In the genomic region with DNA sequence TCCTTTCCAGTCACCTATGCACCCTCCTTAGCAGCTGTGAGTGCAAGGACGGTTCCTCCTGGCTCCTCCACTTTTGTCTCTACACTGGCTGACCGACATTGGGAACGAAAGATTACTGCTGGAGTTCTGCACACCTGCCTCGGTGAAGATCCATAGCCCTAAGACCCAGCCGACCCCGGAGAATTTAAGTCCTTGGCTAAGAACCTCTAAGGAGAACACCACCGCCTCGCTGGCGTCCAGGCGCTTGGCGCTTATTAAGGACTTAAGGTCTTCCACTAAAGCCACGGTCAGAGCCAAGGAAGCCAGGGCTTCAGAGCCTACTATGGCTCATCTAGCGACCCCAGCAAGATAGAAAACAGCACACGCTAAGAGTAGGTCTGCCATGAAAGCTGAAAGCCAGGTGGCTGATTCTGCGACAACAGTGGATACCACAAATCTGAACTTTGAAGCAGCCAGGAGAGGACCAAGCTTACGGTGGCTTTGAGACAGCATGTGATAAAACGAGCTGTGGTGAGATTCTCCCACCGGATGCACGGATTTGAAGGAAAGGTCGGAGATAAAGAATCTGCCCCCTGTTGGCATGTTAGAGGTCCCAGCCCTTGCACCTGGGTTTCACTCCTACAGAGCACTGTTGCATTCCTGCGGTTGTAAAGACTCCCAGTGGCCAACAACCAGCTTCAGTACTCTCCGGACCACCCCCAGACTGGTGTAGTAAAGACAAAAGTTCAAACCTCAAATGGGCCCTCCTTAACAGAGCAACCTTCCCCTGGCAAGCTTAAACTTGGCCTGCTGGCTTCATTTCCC, we compare ENCODE assay signal across 20 mouse cellular contexts. TPM values are rescaled to one million over a fixed set of nuclear protein-coding genes. Genes with fewer than 3 reads are reported as not detected.
A peak's percentile ranks its signal among the peaks of the same experiment; 100 is the strongest.
DNase-seq lines count a peak whose midpoint lies in the region; ATAC-seq and TF ChIP-seq lines count a peak whose summit lies in the region.
"Had no signal": no experiment of that assay in that cellular context is flagged by ENCODE, and none has a peak within 500 bp of the region (broad histone marks: within the 10 kb centered on the region; RNA-seq: fewer than 3 reads in every experiment).

No protein-coding gene starts in this region.

- ATAC-seq in midbrain, embryonic 11.5 days (ENCODE audit: low FRiP score), result 0 out of 2 replicates have a peak, but pooled peaks have one; percentile 33
- no peak for ATAC-seq in midbrain, embryonic 13.5 days
- no peak for ATAC-seq in limb, embryonic 13.5 days (ENCODE audit: low FRiP score, low read depth)

- H3K9ac ChIP-seq in midbrain, embryonic 11.5 days (ENCODE audit: low read length), result no peak overlapping the region
- no peak overlapping the region for H3K9ac ChIP-seq in midbrain, embryonic 13.5 days (replicated peaks)
- H3K9ac ChIP-seq in limb, embryonic 13.5 days, result no peak overlapping the region
- no peak overlapping the region for H3K9ac ChIP-seq in heart, adult 2 months (ENCODE audit: low read depth, low read length)
- H3K9ac ChIP-seq: kidney, embryonic 15.5 days; lung, embryonic 15.5 days; neural tube, embryonic 12.5 days had no signal

- no peaks in the 10 kb centered on the region for H3K79me2 ChIP-seq in heart, adult 2 months (replicated peaks; ENCODE audit: control insufficient read depth, insufficient read depth, low read length)

- peaks cover 10% of the 10 kb centered on the region for H3K4me1 ChIP-seq in midbrain, embryonic 11.5 days (ENCODE audit: control insufficient read depth, insufficient read depth, low read length)
- H3K4me1 ChIP-seq in midbrain, embryonic 13.5 days (replicated peaks), result peaks cover 22% of the 10 kb centered on the region
- H3K4me1 ChIP-seq in limb, embryonic 13.5 days, result peaks cover 56% of the 10 kb centered on the region
- peaks cover 1% of the 10 kb centered on the region; the same call in 1 of the 2 replicates for H3K4me1 ChIP-seq in heart, adult 2 months (ENCODE audit: control insufficient read depth, insufficient read depth, low read length)

- H3K9me3 ChIP-seq in midbrain, embryonic 11.5 days (ENCODE audit: control insufficient read depth, low read length), result no peaks in the 10 kb centered on the region
- no peaks in the 10 kb centered on the region for H3K9me3 ChIP-seq in midbrain, embryonic 13.5 days
- no peaks in the 10 kb centered on the region for H3K9me3 ChIP-seq in limb, embryonic 13.5 days
- H3K9me3 ChIP-seq: kidney, embryonic 15.5 days; lung, embryonic 15.5 days; neural tube, embryonic 12.5 days had no signal

- DNase-seq in heart, adult 11 months, result peak; percentile 76
- no peak for DNase-seq in heart, postnatal 4 days
- peak; percentile 94 for DNase-seq in midbrain, embryonic 11.5 days (ENCODE audit: low spot score, missing footprints)
- peak; percentile 44 for DNase-seq in embryo, embryonic 9.5 days (ENCODE audit: extremely low spot score)
- no peak for DNase-seq in ovary, postnatal 10 days (ENCODE audit: low spot score)
- no peak for DNase-seq in heart, adult 2 months
- DNase-seq: cerebellum, adult 8-10 months; heart, adult 18-20 months; liver; right cerebral cortex, postnatal 4 days; thymus, postnatal 36 days had no signal

- peaks cover 63% of the 10 kb centered on the region for H3K27me3 ChIP-seq in midbrain, embryonic 11.5 days (ENCODE audit: control insufficient read depth, insufficient read depth, low read length)
- H3K27me3 ChIP-seq in midbrain, embryonic 13.5 days, result peaks cover 86% of the 10 kb centered on the region
- peaks cover 69% of the 10 kb centered on the region for H3K27me3 ChIP-seq in limb, embryonic 13.5 days
- H3K27me3 ChIP-seq in heart, adult 2 months (ENCODE audit: control insufficient read depth, insufficient read depth, low read length), result peaks cover 38% of the 10 kb centered on the region

- intact Hi-C loops in heart, adult 2 months (cut with DNase I), result loop anchor here (2.0 kb wide), 1 partner anchor 15 kb away; no protein-coding TSS in a partner anchor

- H3K4me3 ChIP-seq in midbrain, embryonic 11.5 days (ENCODE audit: low read depth, low read length), result no peak overlapping the region
- no peak overlapping the region for H3K4me3 ChIP-seq in midbrain, embryonic 13.5 days (replicated peaks)
- peak overlapping the region; percentile 54 for H3K4me3 ChIP-seq in limb, embryonic 13.5 days
- no peak overlapping the region for H3K4me3 ChIP-seq in heart, adult 2 months
- H3K4me3 ChIP-seq: kidney, embryonic 15.5 days; lung, embryonic 15.5 days; megakaryocyte, embryonic 14.5 days; neural tube, embryonic 12.5 days had no signal

- no peak for TF ChIP-seq CTCF in heart, adult 2 months (IDR thresholded peaks at IDR 0.05)

- H3K27ac ChIP-seq in midbrain, embryonic 11.5 days (ENCODE audit: low read depth, low read length), result no peak overlapping the region
- H3K27ac ChIP-seq in midbrain, embryonic 13.5 days, result no peak overlapping the region
- no peak overlapping the region for H3K27ac ChIP-seq in limb, embryonic 13.5 days
- H3K27ac ChIP-seq in heart, adult 2 months, result no peak overlapping the region
- H3K27ac ChIP-seq: kidney, embryonic 15.5 days; lung, embryonic 15.5 days; neural tube, embryonic 12.5 days had no signal

- WGBS in midbrain, embryonic 11.5 days, result 4% methylated on average over 22 of the region's 22 CpGs
- WGBS in midbrain, embryonic 13.5 days, result 3% methylated on average over 22 of the region's 22 CpGs
- WGBS in limb, embryonic 13.5 days, result 12% methylated on average over 22 of the region's 22 CpGs
- 26% methylated on average over 22 of the region's 22 CpGs for WGBS in heart, adult 2 months

- no peaks in the 10 kb centered on the region for H3K36me3 ChIP-seq in midbrain, embryonic 11.5 days (ENCODE audit: control insufficient read depth, insufficient read depth, low read length)
- H3K36me3 ChIP-seq in midbrain, embryonic 13.5 days, result no peaks in the 10 kb centered on the region
- no peaks in the 10 kb centered on the region for H3K36me3 ChIP-seq in limb, embryonic 13.5 days
- H3K36me3 ChIP-seq in heart, adult 2 months (ENCODE audit: control insufficient read depth, insufficient read depth, low read length), result no peaks in the 10 kb centered on the region
- H3K36me3 ChIP-seq: kidney, embryonic 15.5 days; lung, embryonic 15.5 days; neural tube, embryonic 12.5 days had no signal

- no peak for TF ChIP-seq EP300 in heart, adult 2 months (IDR thresholded peaks at IDR 0.05; ENCODE audit: insufficient read depth, low read depth, low read length)

- no peak overlapping the region for H3K4me2 ChIP-seq in midbrain, embryonic 11.5 days
- no peak overlapping the region for H3K4me2 ChIP-seq in midbrain, embryonic 13.5 days (replicated peaks)
- H3K4me2 ChIP-seq in limb, embryonic 13.5 days (replicated peaks), result peak overlapping the region; percentile 86
- H3K4me2 ChIP-seq: kidney, embryonic 15.5 days; lung, embryonic 15.5 days; neural tube, embryonic 12.5 days had no signal

- no peak for TF ChIP-seq POLR2A in heart, adult 2 months (IDR thresholded peaks at IDR 0.05; ENCODE audit: insufficient read depth, low read depth, low read length)

RNA-seq across cellular contexts. Expression of a gene that starts 3.0 kb away (rescaled TPM):
- total RNA-seq in heart, postnatal 4 days (2021), result not detected
- 2.8 and 3.3 TPM in 2 replicates for polyA plus RNA-seq in midbrain, embryonic 11.5 days (2014; fragmentation: Nextera tagmentation; extraction: Ambion mirVana)
- 0.49 and 1.2 TPM in 2 replicates for polyA plus RNA-seq in midbrain, embryonic 13.5 days (2015; fragmentation: Nextera tagmentation; extraction: Ambion mirVana)
- 11.5 and 13.7 TPM in 2 replicates for polyA plus RNA-seq in limb, embryonic 13.5 days (2015; fragmentation: Nextera tagmentation; extraction: Ambion mirVana)
- not detected for total RNA-seq in heart, adult 2 months (2021)
- not detected in 2 replicates for polyA plus RNA-seq in heart, adult 2 months (2012; rRNA removed)
- total RNA-seq: heart, adult 18-20 months; hematopoietic stem cell, adult 5-6 weeks had no signal
- polyA plus RNA-seq: stomach, embryonic 14.5 days had no signal

RNA-seq across cellular contexts. Expression of a gene that starts 33.3 kb away (rescaled TPM):
- total RNA-seq in heart, postnatal 4 days (2021), result not detected
- polyA plus RNA-seq in midbrain, embryonic 11.5 days (2014; fragmentation: Nextera tagmentation; extraction: Ambion mirVana), result not detected in 2 replicates
- not detected in 2 replicates for polyA plus RNA-seq in midbrain, embryonic 13.5 days (2015; fragmentation: Nextera tagmentation; extraction: Ambion mirVana)
- not detected in 2 replicates for polyA plus RNA-seq in limb, embryonic 13.5 days (2015; fragmentation: Nextera tagmentation; extraction: Ambion mirVana)
- not detected for total RNA-seq in heart, adult 2 months (2021)
- polyA plus RNA-seq in heart, adult 2 months (2012; rRNA removed), result not detected in 2 replicates
- total RNA-seq: heart, adult 18-20 months; hematopoietic stem cell, adult 5-6 weeks; layer of hippocampus, postnatal 25 days had no signal
- polyA plus RNA-seq: kidney, embryonic 15.5 days; lung, embryonic 15.5 days; neural tube, embryonic 12.5 days; stomach, embryonic 14.5 days had no signal

RNA-seq across cellular contexts. Expression of a gene that starts 33.7 kb away (rescaled TPM):
- 10 to 100 TPM; 34.8 to 38.0 TPM for total RNA-seq in heart, postnatal 4 days (2021)
- 87.6 and 90.6 TPM in 2 replicates for polyA plus RNA-seq in midbrain, embryonic 11.5 days (2014; fragmentation: Nextera tagmentation; extraction: Ambion mirVana)
- polyA plus RNA-seq in midbrain, embryonic 13.5 days (2015; fragmentation: Nextera tagmentation; extraction: Ambion mirVana), result 152 and 156 TPM in 2 replicates
- 62.5 and 68.4 TPM in 2 replicates for polyA plus RNA-seq in limb, embryonic 13.5 days (2015; fragmentation: Nextera tagmentation; extraction: Ambion mirVana)
- total RNA-seq in heart, adult 2 months (2021), result 10 to 100 TPM; 19.9 to 21.2 TPM
- polyA plus RNA-seq in heart, adult 2 months (2012; rRNA removed), result 35.1 and 46.6 TPM in 2 replicates

RNA-seq across cellular contexts. Expression of a gene that starts 42.9 kb away (rescaled TPM):
- total RNA-seq in heart, postnatal 4 days (2021), result not detected
- not detected in 2 replicates for polyA plus RNA-seq in midbrain, embryonic 11.5 days (2014; fragmentation: Nextera tagmentation; extraction: Ambion mirVana)
- not detected in 2 replicates for polyA plus RNA-seq in midbrain, embryonic 13.5 days (2015; fragmentation: Nextera tagmentation; extraction: Ambion mirVana)
- 0.14 TPM in 1 of 2 replicates, not detected in the other for polyA plus RNA-seq in limb, embryonic 13.5 days (2015; fragmentation: Nextera tagmentation; extraction: Ambion mirVana)
- total RNA-seq in heart, adult 2 months (2021), result not detected
- 0.12 TPM in 1 of 2 replicates, not detected in the other for polyA plus RNA-seq in heart, adult 2 months (2012; rRNA removed)
- total RNA-seq: heart, adult 18-20 months; hematopoietic stem cell, adult 5-6 weeks; layer of hippocampus, postnatal 25 days had no signal
- polyA plus RNA-seq: kidney, embryonic 15.5 days; lung, embryonic 15.5 days; neural tube, embryonic 12.5 days; stomach, embryonic 14.5 days had no signal

Comparison
In these comparisons a context has a peak if more than half of its experiments do, and no peak if none do; other contexts are left out.
1. DNase-seq: peak in heart, adult 11 months (single experiment), midbrain, embryonic 11.5 days (single experiment) and embryo, embryonic 9.5 days (single experiment); none in heart, postnatal 4 days (single experiment), ovary, postnatal 10 days (single experiment) and heart, adult 2 months (0 of 2).